Mouse (Mus musculus) MEL (cell line): ENCODE data around the gene Galp.

Source experiments
- CTCF ChIP-seq, 3 experiments: IDR thresholded peaks in 2 of 3; conservative IDR thresholded peaks in 1 of 3; 2 replicates each; pipeline ENCODE4 v1.5.1; 2011 to 2012; ENCODE audit warnings: low read length in 3 of 3, low read depth in 2 of 3, mild to moderate bottlenecking in 2 of 3, improper control_type of control experiment in 1 of 3, inconsistent platforms in 1 of 3, mixed read lengths in 1 of 3, moderate library complexity in 1 of 3; ENCODE audit not compliant: control insufficient read depth in 1 of 3, insufficient read depth in 1 of 3, poor library complexity in 1 of 3, severe bottlenecking in 1 of 3
- EP300 ChIP-seq, 2 experiments: IDR thresholded peaks; 2 replicates each; pipeline ENCODE4 v1.6.1; 2011; ENCODE audit warnings: improper control_type of control experiment in 2 of 2, low read length in 2 of 2, low read depth in 1 of 2, mild to moderate bottlenecking in 1 of 2
- ETS1 ChIP-seq: IDR thresholded peaks from 2 replicates; pipeline ENCODE4 v1.6.1; 2012; ENCODE audit warnings: low read depth, mild to moderate bottlenecking, inconsistent platforms, low read length, improper control_type of control experiment, moderate library complexity
- HCFC1 ChIP-seq: IDR thresholded peaks from 2 replicates; pipeline ENCODE4 v1.6.1; 2012; ENCODE audit warnings: low read depth, mild to moderate bottlenecking, inconsistent platforms, low read length, improper control_type of control experiment, moderate library complexity
- MAFK ChIP-seq: IDR thresholded peaks from 2 replicates; pipeline ENCODE4 v1.6.1; 2011; ENCODE audit warnings: low read depth, mild to moderate bottlenecking, low read length, improper control_type of control experiment, borderline replicate concordance
- MAX ChIP-seq: IDR thresholded peaks from 2 replicates; pipeline ENCODE4 v1.6.1; 2011; ENCODE audit warnings: low read length, improper control_type of control experiment
- MXI1 ChIP-seq: IDR thresholded peaks from 2 replicates; pipeline ENCODE4 v1.6.1; 2011; ENCODE audit warnings: mild to moderate bottlenecking, low read depth, low read length, improper control_type of control experiment
- POLR2A ChIP-seq, 2 experiments: IDR thresholded peaks; 2 replicates each; pipeline ENCODE4 v1.6.1; 2011 to 2012; ENCODE audit warnings: low read length in 2 of 2, mild to moderate bottlenecking in 2 of 2, control low read depth in 1 of 2, improper control_type of control experiment in 1 of 2, low read depth in 1 of 2, moderate library complexity in 1 of 2; ENCODE audit not compliant: control insufficient read depth in 1 of 2, insufficient read depth in 1 of 2, poor library complexity in 1 of 2
- POLR2AphosphoS2 ChIP-seq: IDR thresholded peaks from 2 replicates; pipeline ENCODE4 v1.6.1; 2011; ENCODE audit warnings: low read length, improper control_type of control experiment
- TCF12 ChIP-seq: IDR thresholded peaks from 2 replicates; pipeline ENCODE4 v1.6.1; 2014; ENCODE audit warnings: low read depth, mild to moderate bottlenecking, inconsistent platforms, low read length, improper control_type of control experiment, moderate library complexity
- USF1 ChIP-seq: IDR thresholded peaks from 2 replicates; pipeline ENCODE4 v1.6.1; 2014; ENCODE audit warnings: low read depth, mild to moderate bottlenecking, inconsistent platforms, low read length, improper control_type of control experiment, moderate library complexity

DNA sequence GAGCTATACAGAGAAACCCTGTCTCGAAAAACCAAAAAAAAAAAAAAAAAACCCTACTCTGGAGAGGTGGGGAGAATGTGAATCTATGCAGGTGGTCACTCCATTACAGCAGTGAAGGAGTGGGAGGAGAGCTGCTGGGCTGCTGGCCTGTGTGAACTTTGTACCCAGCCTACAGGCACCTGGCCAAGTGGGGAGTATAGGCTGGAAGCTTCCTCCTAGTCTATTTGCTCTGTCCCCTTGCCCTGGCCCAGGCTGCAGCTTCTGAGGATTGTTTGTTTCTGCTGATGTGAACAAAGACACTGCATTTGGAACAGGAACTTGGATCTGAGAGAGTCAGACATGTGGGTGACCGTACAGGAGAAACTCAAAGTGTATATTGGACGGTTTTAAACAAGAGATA, 27.5 kb upstream of the Galp start:
- TF ChIP-seq MAX: no peak
- TF ChIP-seq CTCF (IDR thresholded peaks at IDR 0.05 in 2 of 3, conservative IDR thresholded peaks at IDR 0.05 in 1 of 3; ENCODE audit: control insufficient read depth in 1 of 3, insufficient read depth in 1 of 3, low read depth in 2 of 3, low read length in 3 of 3, poor library complexity in 1 of 3, severe bottlenecking in 1 of 3): no peak
- TF ChIP-seq MAFK: no peak
- TF ChIP-seq POLR2AphosphoS2: no peak
- TF ChIP-seq USF1: no peak
- TF ChIP-seq ETS1: no peak
- no peak for TF ChIP-seq POLR2A (IDR thresholded peaks at IDR 0.05; ENCODE audit: control insufficient read depth in 1 of 2, insufficient read depth in 1 of 2, low read depth in 1 of 2, low read length in 2 of 2, poor library complexity in 1 of 2)
- no peak for TF ChIP-seq TCF12
- TF ChIP-seq EP300 (IDR thresholded peaks at IDR 0.05; ENCODE audit: low read depth in 1 of 2, low read length in 2 of 2): no peak
- no peak for TF ChIP-seq MXI1
- TF ChIP-seq HCFC1: no peak
